Mouse (Mus musculus): ENCODE measurements around the gene Nppc. TPM values are rescaled to one million over a fixed set of nuclear protein-coding genes. Genes with fewer than 3 reads are reported as not detected.

Gene Nppc
- polyA plus RNA-seq, 1 experiment from 2014 or later: 0.86 TPM

DNA sequence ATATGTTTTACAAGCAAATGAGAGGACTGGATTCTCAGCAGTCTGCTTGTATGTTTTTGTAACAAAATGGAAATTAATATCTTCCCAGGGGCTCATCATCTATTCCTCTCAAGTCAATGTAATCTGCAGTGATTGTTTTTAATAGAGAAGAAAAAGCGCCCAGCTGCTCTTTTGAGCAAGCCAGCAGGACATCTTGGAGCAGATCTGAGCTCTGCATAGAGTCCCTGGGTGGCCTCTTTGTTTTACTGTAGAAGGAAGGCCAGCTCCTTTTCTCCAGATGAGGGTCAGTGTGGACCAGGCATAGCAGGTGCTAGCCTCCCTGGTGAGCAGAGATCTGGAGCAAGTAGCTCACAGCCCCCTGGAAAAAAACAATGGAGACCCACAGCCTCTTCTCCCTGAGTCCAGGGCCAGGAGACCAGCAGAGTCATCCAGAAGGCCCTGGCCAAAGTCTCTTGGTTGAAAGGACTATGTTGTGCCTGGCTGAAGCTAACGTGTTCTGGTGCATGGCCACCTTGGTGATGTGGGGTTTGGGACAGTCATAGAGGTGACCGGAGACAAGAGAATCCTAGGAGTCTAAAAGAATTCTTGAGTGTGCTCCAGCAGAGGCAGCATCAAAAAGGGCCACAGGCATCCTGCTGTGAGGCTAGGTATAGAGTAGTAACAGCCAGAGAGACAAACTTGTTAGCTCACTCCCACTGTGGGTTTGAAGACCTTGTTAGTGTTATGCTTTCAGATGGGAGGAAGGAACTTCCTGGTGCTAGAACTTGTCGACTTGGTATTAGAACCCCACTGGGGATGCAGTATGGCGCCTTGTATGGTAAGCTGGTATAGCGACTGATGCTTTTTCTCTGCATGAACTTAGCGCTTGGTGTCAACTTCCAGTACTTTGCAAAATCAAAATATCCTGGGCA lies 36.3 kb downstream of the Nppc start:
- no peak overlapping the region for H3K4me3 ChIP-seq (ENCODE audit: low read depth, low read length)
- DNase-seq (ENCODE audit: low spot score, missing footprints) (no peak), ATAC-seq (ENCODE audit: low FRiP score) (peak; percentile 46; the same call in 1 of the 2 replicates)
- no peaks in the 10 kb centered on the region for H3K9me3 ChIP-seq (ENCODE audit: control insufficient read depth, low read length)
- peaks cover 3% of the 10 kb centered on the region; the same call in 1 of the 2 replicates for H3K4me1 ChIP-seq (ENCODE audit: control insufficient read depth, insufficient read depth, low read length)
- H3K9ac ChIP-seq (ENCODE audit: low read length): no peak overlapping the region
- H3K27ac ChIP-seq (ENCODE audit: low read depth, low read length): no peak overlapping the region
- peak overlapping the region; percentile 20; the same call in 1 of the 2 replicates for H3K4me2 ChIP-seq
- H3K36me3 ChIP-seq (ENCODE audit: control insufficient read depth, insufficient read depth, low read length): no peaks in the 10 kb centered on the region
- H3K27me3 ChIP-seq (ENCODE audit: control insufficient read depth, insufficient read depth, low read length): no peaks in the 10 kb centered on the region
- 54% methylated on average over 7 of the region's 7 CpGs for WGBS

GRCm38 (mm10) chr1:86633434-86633833 lies 36.9 kb downstream of the Nppc start:
- Histone ChIP-seq H3K36me3 (ENCODE audit: control insufficient read depth, insufficient read depth, low read length) (no peaks in the 10 kb centered on the region), H3K4me3 (ENCODE audit: low read depth, low read length) (no peak overlapping the region), H3K4me2 (no peak overlapping the region), H3K27ac (ENCODE audit: low read depth, low read length) (no peak overlapping the region), H3K9me3 (ENCODE audit: control insufficient read depth, low read length) (no peaks in the 10 kb centered on the region), H3K4me1 (ENCODE audit: control insufficient read depth, insufficient read depth, low read length) (peaks cover 3% of the 10 kb centered on the region; the same call in 1 of the 2 replicates), H3K27me3 (ENCODE audit: control insufficient read depth, insufficient read depth, low read length) (no peaks in the 10 kb centered on the region), H3K9ac (ENCODE audit: low read length) (no peak overlapping the region)
- no peak for ATAC-seq (ENCODE audit: low FRiP score)
- no peak for DNase-seq (ENCODE audit: low spot score, missing footprints)
- WGBS: 51% methylated on average over 3 of the region's 3 CpGs

DNA sequence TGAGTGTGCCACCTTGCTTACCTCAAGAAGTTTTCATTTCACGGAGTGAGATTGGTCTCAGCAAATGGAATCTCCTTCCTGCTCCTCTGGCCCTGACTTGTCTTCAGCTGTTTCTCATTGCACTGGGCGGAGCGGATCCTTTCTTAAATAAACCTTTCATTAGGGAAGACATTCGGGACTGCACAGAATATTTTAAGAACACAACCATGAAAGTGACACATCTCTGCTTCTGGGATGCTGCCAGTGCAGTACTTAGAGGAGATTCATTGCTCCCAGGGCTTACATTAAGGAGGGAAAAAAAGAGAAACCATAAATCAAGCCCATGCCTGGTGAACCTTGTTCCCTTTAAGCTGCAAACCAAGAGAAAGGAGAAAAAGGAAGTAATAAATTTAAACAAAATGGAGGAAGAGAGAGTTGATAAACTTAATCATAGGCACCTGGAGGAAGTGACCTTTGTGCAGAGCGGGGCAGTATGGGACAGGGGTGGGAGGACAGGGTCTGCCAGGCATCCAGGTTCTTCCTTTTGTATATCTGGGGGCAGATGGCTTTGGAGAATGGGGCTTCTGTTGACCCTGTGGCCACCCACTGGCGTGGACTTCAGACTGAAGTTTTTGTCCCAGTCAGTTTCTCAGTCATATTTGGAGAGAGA lies 37.5 kb downstream of the Nppc start:
- no peaks in the 10 kb centered on the region for H3K9me3 ChIP-seq (ENCODE audit: control insufficient read depth, low read length)
- ATAC-seq (ENCODE audit: low FRiP score) (no peak), DNase-seq (ENCODE audit: low spot score, missing footprints) (no peak)
- no peaks in the 10 kb centered on the region for H3K27me3 ChIP-seq (ENCODE audit: control insufficient read depth, insufficient read depth, low read length)
- peaks cover 3% of the 10 kb centered on the region; the same call in 1 of the 2 replicates for H3K4me1 ChIP-seq (ENCODE audit: control insufficient read depth, insufficient read depth, low read length)
- no peak overlapping the region for H3K27ac ChIP-seq (ENCODE audit: low read depth, low read length)
- H3K9ac ChIP-seq (ENCODE audit: low read length): no peak overlapping the region
- 65% methylated on average over 6 of the region's 6 CpGs for WGBS
- no peak overlapping the region for H3K4me3 ChIP-seq (ENCODE audit: low read depth, low read length)
- no peak overlapping the region for H3K4me2 ChIP-seq
- no peaks in the 10 kb centered on the region for H3K36me3 ChIP-seq (ENCODE audit: control insufficient read depth, insufficient read depth, low read length)

GRCm38 (mm10) chr1:86630527-86630926 lies 39.8 kb downstream of the Nppc start:
- H3K27me3 ChIP-seq (ENCODE audit: control insufficient read depth, insufficient read depth, low read length): no peaks in the 10 kb centered on the region
- H3K27ac ChIP-seq (ENCODE audit: low read depth, low read length): no peak overlapping the region
- no peak overlapping the region for H3K9ac ChIP-seq (ENCODE audit: low read length)
- H3K4me1 ChIP-seq (ENCODE audit: control insufficient read depth, insufficient read depth, low read length): peaks cover 3% of the 10 kb centered on the region; the same call in 1 of the 2 replicates
- H3K36me3 ChIP-seq (ENCODE audit: control insufficient read depth, insufficient read depth, low read length): no peaks in the 10 kb centered on the region
- 89% methylated on average over 4 of the region's 4 CpGs for WGBS
- no peak for DNase-seq (ENCODE audit: low spot score, missing footprints)
- no peak for ATAC-seq (ENCODE audit: low FRiP score)
- H3K9me3 ChIP-seq (ENCODE audit: control insufficient read depth, low read length): no peaks in the 10 kb centered on the region
- H3K4me2 ChIP-seq: no peak overlapping the region
- H3K4me3 ChIP-seq (ENCODE audit: low read depth, low read length): no peak overlapping the region

DNA sequence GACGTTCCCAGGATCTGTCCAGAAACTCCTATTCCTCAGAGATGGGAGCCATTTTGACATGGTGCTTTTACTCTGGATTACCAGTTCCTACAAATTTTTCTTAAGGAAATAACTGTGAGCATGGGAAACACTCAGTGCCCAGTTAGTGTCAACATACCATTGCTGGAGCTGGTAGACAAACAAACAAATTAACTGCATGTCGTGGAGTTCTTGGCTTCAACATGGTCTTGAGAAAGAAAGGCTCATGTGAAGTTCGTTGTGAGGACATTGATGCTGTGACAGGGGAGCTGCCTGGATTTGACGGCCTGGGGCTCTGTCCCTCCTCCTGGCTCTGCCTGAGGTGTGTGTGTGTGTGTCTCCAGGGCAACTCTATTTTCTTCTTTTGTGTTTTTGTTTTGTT lies 40.4 kb downstream of the Nppc start:
- H3K27ac ChIP-seq (ENCODE audit: low read depth, low read length): no peak overlapping the region
- H3K4me3 ChIP-seq (ENCODE audit: low read depth, low read length): no peak overlapping the region
- H3K4me1 ChIP-seq (ENCODE audit: control insufficient read depth, insufficient read depth, low read length): peaks cover 3% of the 10 kb centered on the region; the same call in 1 of the 2 replicates
- no peaks in the 10 kb centered on the region for H3K9me3 ChIP-seq (ENCODE audit: control insufficient read depth, low read length)
- no peaks in the 10 kb centered on the region for H3K27me3 ChIP-seq (ENCODE audit: control insufficient read depth, insufficient read depth, low read length)
- DNase-seq (ENCODE audit: low spot score, missing footprints) (no peak), ATAC-seq (ENCODE audit: low FRiP score) (no peak)
- 63% methylated on average over 4 of the region's 4 CpGs for WGBS
- H3K4me2 ChIP-seq: no peak overlapping the region
- H3K36me3 ChIP-seq (ENCODE audit: control insufficient read depth, insufficient read depth, low read length): no peaks in the 10 kb centered on the region
- no peak overlapping the region for H3K9ac ChIP-seq (ENCODE audit: low read length)

GRCm38 (mm10) chr1:86628270-86628669 lies 42.1 kb downstream of the Nppc start:
- Histone ChIP-seq H3K9me3 (ENCODE audit: control insufficient read depth, low read length) (no peaks in the 10 kb centered on the region), H3K27ac (ENCODE audit: low read depth, low read length) (no peak overlapping the region), H3K4me1 (ENCODE audit: control insufficient read depth, insufficient read depth, low read length) (no peaks in the 10 kb centered on the region), H3K9ac (ENCODE audit: low read length) (no peak overlapping the region), H3K4me3 (ENCODE audit: low read depth, low read length) (no peak overlapping the region), H3K27me3 (ENCODE audit: control insufficient read depth, insufficient read depth, low read length) (no peaks in the 10 kb centered on the region), H3K36me3 (ENCODE audit: control insufficient read depth, insufficient read depth, low read length) (no peaks in the 10 kb centered on the region), H3K4me2 (no peak overlapping the region)
- ATAC-seq (ENCODE audit: low FRiP score): no peak
- DNase-seq (ENCODE audit: low spot score, missing footprints): no peak
- WGBS: 87% methylated on average over 3 of the region's 3 CpGs

DNA sequence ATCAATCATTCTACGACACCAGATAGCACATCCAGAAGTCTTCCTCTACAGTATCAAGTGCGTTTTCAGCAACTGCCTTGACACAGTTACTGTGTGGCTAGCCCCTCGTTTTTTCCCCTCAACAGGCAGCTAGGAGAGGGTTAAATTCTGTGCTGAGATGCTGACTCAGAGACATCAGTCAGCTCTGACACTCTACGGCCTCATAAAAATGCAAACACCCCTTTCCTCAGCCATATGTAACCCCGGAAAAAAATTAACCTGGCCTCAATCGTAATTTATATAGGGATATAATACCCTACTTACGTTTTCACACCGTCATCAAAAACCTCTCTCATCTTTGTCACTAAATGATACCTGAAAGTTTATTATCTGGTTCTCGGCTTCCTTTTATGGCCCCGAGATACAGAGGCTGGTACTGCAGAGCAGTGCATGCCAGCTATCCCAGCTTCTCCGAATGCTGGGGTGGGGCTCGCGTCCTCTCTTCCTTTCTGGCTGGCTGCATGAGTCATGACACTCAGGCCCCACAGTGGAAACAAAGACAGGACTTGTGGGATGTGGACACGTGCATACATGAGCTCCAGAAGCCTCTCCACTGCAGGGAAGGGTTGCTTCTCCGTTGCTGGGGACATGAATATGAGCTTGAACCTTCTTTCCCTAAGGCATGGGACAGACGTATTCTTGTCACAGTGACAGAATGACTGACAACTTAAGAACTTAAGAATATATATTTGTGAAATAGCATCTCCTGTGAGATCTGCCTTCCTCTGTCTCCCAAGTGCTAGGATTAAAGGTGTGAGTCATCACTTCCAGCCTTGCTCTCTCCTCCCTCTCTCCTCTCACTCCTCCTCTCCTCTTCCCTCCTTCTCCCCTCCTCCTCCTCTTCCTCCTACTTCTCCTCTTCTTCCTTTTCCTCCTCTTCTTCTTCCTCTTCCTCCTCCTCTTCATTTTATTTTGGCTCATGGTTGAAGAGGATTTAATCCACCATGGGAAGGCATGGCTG lies 47.1 kb downstream of the Nppc start:
- H3K36me3 ChIP-seq (ENCODE audit: control insufficient read depth, insufficient read depth, low read length): no peaks in the 10 kb centered on the region
- no peaks in the 10 kb centered on the region for H3K4me1 ChIP-seq (ENCODE audit: control insufficient read depth, insufficient read depth, low read length)
- no peak overlapping the region for H3K27ac ChIP-seq (ENCODE audit: low read depth, low read length)
- H3K4me3 ChIP-seq (ENCODE audit: low read depth, low read length): no peak overlapping the region
- no peak overlapping the region for H3K4me2 ChIP-seq
- 77% methylated on average over 16 of the region's 16 CpGs for WGBS
- no peaks in the 10 kb centered on the region for H3K27me3 ChIP-seq (ENCODE audit: control insufficient read depth, insufficient read depth, low read length)
- DNase-seq (ENCODE audit: low spot score, missing footprints): no peak
- H3K9ac ChIP-seq (ENCODE audit: low read length): no peak overlapping the region
- no peak for ATAC-seq (ENCODE audit: low FRiP score)
- no peaks in the 10 kb centered on the region for H3K9me3 ChIP-seq (ENCODE audit: control insufficient read depth, low read length)

DNA sequence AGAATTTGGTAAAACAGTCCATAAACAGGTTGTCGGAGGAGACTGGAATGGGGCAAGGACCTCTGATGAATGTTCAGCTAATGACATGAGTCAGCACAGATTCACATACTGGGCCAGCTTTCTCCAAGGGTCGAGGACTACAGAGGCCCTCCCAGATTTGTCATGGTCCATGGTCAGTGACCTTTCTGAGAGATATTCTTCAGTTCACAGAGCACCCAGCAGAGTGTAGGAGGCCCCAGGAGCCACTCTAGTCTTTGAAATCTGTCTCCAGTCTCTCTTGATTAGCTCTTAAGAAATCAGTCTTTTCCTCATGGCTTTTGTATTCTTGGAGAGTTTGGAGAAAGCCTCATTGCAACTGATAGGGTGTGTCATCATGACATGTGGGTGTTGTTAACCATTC lies 48.1 kb downstream of the Nppc start:
- Histone ChIP-seq H3K9ac (ENCODE audit: low read length) (no peak overlapping the region), H3K4me1 (ENCODE audit: control insufficient read depth, insufficient read depth, low read length) (no peaks in the 10 kb centered on the region), H3K27me3 (ENCODE audit: control insufficient read depth, insufficient read depth, low read length) (no peaks in the 10 kb centered on the region), H3K36me3 (ENCODE audit: control insufficient read depth, insufficient read depth, low read length) (no peaks in the 10 kb centered on the region), H3K27ac (ENCODE audit: low read depth, low read length) (no peak overlapping the region), H3K4me3 (ENCODE audit: low read depth, low read length) (no peak overlapping the region), H3K9me3 (ENCODE audit: control insufficient read depth, low read length) (no peaks in the 10 kb centered on the region), H3K4me2 (no peak overlapping the region)
- ATAC-seq (ENCODE audit: low FRiP score): no peak
- no peak for DNase-seq (ENCODE audit: low spot score, missing footprints)
- WGBS: 64% methylated on average over 2 of the region's 2 CpGs

All from midbrain, embryonic 11.5 days (tissue).